Mouse (Mus musculus) liver, adult (tissue): Measurements from ENCODE around the gene Csf3r.

Experiments used
- GATA4 ChIP-seq: IDR thresholded peaks from 2 replicates; pipeline ENCODE4 v1.6.1; 2014; ENCODE audit warnings: mild to moderate bottlenecking, low read length; ENCODE audit not compliant: insufficient replicate concordance

Gene Csf3r

DNA sequence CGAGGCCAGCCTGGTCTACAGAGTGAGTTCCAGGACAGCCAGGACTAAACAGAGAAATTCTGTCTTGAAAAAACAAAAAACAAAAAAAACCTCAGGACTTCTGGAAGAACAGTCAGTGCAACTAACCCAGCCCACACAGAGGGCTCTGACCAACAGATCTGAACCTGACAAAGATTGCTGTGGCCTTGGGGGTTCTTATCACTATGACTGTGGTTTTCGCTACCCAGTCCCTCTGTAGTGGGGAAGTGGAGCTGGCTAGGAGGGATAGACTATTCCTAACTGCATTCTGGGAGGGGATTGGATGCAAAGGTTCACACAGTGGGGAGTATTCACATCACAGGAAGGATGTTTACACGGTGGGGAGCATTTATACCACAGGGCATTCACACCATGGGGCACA lies 4.7 kb downstream of the Csf3r start:
- TF ChIP-seq GATA4: no peak

DNA sequence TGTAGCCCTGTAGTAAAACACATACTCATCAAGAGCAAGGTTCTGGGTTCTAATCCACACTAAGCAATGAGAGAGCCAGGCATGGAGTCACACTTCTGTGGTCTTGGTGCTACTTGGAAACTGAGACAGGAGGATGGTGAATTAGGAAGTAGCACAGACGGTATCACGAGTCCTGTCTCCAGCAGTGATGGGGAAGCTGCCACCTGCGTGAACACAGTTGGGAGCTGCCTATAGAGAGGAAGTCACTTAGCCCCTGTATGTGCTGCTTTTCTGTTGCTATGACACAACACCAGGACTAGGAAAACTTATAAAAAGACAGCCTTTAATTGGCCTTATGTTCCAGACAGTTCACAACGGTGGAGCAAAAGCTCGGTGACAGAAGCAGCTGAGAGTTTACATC lies 6.4 kb downstream of the Csf3r start:
- no peak for TF ChIP-seq GATA4

DNA sequence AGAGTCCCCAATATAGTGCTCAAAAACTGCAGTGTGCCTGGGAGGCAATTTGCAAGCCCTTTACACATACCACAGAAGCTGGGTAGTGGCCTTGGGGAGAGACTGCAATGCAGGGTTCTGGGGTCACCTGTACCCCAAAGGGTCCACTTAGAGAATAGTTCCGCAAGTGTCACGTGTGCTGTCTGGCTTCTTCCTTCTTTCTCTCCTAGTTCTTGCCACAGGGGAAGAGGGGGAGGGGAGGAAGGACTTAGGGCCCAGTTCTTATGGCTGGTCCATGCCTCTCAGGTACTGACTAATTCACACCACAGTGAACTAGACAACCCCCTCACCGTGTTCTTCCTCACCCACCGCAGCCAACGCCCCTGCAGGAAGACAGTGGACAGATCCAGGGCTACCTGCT lies 11.1 kb downstream of the Csf3r start:
- no peak for TF ChIP-seq GATA4

DNA sequence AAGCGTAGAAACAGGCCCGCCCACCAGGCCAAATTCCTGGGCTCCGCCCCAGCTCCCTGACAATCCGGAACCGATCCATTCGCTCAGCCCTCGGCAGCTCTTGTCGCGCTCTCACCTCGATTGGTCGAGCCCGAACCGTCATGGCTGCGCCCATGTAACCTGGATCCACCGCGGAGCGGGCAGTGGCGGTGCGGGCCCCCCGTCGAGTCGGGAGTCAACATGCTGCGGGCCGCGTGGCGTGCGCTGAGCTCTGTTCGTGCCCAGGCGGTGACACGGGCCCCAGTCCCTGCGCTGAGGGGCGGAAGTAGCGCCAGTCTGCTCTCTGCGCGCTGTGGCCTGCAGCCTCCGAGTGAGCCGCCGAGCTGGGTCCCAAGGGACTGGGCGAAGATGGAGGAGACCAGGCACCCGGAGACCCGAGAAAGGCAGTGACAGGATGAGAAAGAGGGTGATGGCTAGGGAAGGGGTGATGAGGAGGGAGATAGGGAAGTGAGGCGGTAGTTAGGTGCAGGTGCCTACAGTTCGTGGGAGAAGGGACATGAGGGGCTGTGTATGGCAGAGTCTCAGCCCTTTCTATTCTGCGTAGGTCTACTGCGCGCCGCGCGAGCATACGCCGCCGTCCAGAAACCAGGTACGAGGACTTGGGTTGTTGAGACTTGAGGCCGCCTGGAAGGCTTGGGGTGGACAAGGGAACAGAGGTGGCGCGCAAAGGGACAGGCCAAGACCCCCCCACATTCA lies 22.7 kb downstream of the Csf3r start, which contains the start of gene Mrps15:
Mrps15 (plus strand) TSS at position 75 of the 735 bp plus-strand sequence.
- TF ChIP-seq GATA4: no peak; the same call in 1 of the 2 replicates

DNA sequence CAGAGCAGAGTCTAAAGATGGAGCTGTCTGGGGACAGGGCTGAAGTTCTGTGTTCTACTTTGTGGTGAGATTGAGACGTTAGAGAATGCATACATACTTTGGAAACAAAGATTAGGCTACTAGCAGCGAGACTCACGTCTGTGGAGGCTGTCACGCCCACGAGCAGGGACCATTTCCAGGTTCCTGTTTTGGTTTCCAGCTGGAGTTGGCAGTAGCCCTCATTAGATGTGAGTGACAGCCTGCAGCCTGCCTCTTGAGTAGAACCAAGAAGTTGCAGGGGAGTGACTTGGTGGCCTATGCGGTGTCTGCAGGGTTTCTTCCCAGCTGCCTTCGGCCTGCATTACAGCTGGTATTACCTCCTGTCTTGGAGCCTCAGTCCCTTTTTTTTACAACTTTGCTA lies 27.3 kb downstream of the Csf3r start:
- TF ChIP-seq GATA4: no peak

DNA sequence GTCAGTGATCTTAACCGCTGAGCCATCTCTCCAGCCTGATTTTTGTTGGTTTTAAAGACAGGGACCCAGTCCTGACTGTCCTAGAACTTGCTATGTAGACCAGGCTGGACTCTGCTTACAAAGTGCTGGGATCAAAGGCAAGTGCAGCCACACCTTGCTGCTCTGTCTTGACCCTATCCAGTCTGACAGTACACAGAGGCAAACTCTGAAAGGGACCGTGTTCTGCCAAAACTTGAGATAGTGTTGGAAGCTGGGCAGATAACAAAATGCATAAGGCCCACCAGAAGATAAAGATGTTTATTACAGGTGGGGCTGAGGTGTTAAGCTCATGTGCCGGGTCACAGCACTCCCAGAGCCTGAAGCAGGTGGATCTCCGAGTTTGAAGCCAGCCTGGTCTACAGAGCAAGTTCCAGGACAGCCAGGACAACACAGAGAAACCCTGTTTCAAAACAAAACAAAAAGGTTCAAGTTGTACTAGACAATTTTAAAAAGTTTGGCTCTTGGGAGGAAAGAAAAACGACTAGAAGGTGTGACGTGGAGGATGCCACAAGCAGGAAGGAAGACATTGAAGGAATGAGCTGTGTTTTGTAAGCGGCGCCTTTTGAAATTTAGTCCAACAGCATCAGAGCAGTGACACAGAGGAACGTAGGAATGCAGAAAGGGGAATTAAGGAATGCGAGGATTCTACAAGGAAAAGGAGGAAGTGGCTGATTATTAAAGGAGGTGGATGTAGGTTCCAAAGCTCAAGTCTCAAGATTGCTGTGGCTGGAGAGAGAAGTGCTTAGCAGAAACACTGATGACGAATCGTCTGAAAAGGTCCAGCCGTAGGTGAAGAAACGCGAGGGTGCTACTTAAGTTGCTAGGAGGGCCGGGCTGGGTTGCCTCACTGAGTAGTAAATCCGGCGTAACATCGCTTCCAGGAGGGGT lies 33.1 kb downstream of the Csf3r start:
- TF ChIP-seq GATA4: no peak

DNA sequence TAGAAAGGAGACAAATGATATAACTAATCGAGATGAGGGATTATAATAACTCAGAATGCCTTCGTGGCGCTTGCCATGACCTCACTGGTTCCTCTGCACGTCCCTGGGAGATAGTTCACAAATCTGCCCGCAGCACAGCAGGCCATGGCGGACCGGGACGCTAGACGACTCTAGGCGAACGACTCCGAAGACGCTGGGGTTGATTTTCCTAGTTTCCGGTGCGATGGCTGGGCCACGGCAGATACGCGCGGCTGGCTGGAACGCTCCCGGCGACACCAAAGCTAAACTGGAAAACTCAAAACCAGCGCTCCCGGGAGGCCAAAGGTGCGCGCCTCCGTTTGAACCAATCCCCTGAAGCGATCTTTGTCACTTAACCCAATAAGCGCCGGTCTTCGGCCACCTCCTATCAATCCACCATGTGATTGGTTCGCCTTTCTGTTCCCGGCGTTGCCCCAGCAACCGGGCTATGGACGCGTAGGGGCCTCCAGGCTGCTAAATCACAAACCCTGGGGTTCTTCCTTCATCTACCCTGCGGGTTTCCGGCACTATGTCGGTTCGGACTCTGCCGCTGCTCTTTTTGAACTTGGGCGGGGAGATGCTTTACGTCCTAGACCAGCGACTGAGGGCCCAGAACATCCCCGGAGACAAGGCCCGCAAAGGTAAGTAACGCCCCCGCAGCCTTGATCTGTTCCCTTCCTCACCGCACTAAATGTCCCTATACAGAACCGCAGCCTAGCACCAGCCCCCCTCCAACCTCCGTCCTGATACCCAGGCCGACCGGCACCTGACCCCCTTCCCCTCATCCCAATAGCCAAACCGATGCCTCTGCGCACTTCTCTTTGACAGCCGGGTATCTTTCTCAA lies 34.0 kb downstream of the Csf3r start, which contains the start of gene Oscp1:
Oscp1 (plus strand) TSS at position 432 of the 863 bp plus-strand sequence.
- no peak for TF ChIP-seq GATA4

DNA sequence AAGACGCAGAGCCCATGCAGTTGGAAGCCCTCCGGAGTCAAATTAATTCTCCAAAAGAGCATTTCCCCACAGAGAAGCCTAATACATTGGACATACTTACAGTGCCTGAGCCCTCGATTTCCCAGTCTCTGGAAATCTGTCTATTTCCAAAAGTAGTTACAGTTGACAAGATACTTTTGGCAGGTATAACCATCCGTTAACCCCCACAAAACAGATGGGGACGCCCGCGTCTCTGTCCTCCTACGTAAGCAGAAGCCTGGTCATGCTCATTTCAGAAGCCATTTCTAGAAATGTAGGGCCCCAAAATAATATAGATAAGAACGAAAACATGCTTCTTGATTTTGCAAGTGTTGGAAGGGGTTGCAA lies 34.6 kb downstream of the Csf3r start:
- no peak for TF ChIP-seq GATA4

DNA sequence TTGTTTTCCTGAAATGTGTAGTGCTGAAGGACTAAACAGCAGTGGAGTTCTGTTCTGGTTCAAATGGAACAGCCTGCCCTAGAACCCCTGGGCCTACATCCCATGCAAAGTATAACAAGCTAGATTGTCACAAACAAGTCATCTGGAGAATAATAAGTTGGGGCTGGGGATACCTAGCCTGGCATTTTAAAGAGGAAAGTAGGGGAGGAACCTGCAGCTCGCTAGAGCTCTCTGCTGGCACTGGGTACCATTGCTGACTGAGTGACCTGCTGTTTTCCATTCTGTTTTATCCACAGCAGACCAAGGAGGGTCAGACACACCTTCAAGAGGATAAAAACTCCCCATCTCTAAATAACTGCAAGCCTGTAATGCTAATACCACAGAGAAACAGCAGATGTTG lies 38.5 kb downstream of the Csf3r start:
- TF ChIP-seq GATA4: no peak

DNA sequence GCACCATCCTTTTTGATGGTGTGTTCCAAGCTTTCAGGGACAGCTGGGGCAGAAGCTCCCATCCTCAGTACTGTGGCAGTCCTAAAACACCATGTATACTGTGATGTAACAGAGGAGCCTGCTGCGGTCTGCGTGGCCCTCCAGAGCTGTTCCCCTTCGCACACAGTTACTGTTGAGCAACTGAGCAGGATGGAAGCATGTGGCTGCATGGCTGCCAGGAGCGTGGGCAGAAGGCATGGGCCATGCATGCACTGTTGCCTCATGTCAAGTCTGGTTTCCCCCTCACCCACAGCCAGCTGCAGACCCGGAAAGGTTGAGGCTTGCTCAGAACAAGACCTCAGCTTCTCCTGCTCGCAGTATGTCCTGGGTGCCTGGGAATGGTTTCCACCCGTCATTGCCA lies 40.9 kb downstream of the Csf3r start:
- no peak for TF ChIP-seq GATA4

DNA sequence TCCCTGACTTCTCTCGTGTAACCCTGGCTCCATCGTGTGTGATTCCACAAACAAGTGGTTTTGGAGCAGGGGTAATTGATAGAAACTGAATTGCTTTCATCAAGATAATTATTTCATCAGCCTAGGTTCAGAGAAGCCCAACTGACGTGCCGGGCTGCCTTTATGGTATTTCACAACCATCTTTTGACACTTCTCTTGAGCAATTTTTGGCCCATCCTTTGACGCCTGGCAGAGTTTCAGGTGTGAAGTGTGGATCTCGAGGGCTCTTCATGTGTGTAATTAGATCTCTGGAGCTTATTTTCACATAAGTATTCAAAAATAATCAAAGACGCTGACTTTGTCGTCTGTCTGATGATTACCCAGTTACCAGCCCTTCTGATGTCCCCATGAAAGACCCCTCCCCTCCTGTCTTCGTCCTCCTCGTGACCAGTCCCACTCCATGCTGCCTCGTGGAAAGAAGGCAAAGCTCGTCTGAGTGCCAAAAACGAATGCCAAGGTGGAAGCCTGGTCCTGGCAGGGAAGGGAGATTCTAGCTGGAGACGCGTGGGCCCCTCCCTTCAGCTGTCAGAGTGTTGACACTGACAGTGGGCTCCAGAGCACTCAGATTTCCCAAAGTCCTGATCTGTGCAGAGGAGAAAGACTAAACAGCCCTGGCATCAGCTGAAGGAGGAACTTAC lies 43.2 kb downstream of the Csf3r start:
- TF ChIP-seq GATA4: no peak

DNA sequence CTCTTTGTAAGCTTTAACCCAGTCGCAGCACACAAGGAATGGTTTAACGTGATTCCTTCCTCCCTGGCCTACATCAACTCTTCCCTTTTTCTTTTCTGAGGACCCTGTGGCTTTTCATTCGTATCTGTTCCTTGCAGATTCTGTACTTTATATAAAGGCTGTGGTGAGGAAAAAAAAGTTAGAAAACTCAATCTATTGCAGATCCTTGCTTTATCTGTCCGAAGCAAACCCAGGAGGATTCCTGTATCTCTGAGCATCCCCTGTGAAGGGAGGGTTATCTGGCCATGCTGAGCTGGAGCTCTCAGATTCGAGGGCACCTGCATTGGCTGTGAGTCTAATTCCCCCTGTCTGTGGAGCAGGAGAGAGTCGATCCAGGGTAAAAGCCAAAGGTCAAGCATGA lies 44.5 kb downstream of the Csf3r start:
- TF ChIP-seq GATA4: no peak

DNA sequence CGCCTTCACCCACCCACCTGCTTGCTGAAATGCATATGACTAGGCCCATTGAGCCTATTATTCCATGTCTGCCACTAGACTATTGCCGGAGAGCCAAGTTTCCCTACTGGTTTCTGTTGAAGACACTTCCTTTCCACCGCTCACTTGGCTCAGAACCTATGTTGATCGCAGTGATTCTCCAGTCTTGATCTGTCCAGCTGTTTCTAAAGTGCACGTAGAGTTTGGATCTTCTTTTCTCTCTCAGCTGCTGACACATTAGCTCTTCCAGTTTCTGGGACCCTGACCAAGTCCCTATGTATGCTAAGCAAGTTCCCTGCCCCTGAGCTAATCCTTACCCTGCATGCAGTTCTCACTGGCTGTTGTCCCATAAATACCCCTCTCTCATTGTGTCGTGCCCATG lies 53.5 kb downstream of the Csf3r start:
- no peak for TF ChIP-seq GATA4

DNA sequence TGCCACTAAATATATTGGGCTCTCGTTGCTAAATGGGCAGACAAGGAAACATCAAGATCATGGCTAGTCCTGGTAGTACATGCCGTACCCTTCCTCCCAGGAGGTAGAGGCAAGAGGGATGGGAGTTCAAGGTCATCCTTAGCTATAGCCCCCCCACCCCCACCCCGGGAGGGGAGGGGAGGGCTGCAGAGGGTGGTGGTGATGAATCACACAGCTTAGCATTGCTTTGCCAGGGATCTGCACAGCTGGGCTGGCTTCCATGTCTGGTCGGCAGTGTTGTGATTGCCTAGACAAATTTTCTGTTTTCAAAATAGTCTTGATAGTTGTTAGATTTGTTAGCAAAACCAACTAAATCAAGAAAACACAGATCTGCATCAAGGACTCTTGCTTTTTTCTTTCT lies 54.9 kb downstream of the Csf3r start:
- TF ChIP-seq GATA4: no peak

DNA sequence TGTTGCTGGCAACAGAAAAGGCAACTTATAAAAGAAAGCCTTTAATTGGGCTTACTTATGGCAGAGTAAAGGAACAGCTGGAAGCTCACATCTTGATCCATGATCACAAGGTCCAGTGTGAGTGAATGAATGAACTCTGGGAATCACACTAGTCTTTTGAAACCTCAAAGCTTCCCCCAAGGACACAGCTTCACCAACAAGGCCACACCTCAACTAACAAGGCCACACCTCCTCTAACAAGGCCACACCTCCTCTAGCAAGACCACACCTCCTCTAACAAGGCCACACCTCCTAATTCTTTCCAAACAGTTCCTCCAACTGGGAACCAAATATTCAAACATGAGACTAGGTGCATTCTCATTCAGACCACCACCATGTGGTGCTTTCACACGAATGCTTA lies 57.3 kb downstream of the Csf3r start:
- no peak for TF ChIP-seq GATA4
